Mouse (Mus musculus) G1E (cell line): ENCODE measurements at regions not wholly inside any gene's neighbourhood (a gene's known extent, or its start where the extent isn't known, plus 50 kb on each side); places are given as distances from the start of the nearest gene placed in this dataset.

ENCODE experiments used
- ATAC-seq: 2 replicates; pipeline ENCODE4 v1.8.0; 2016; ENCODE audit warnings: mild to moderate bottlenecking; ENCODE audit not compliant: insufficient number of reproducible peaks, poor library complexity, low FRiP score, severe bottlenecking; ENCODE audit errors: extremely low read depth
- DNase-seq: peaks from one replicate; pipeline ENCODE4 v3.0.0; 2012; ENCODE audit warnings: low spot score
- H3K27me3 ChIP-seq: 2 replicates; pipeline ENCODE4 v1.6.1; 2012; ENCODE audit warnings: mild to moderate bottlenecking, low read length, inconsistent platforms; ENCODE audit not compliant: insufficient read depth
- H3K36me3 ChIP-seq: replicated peaks from 2 replicates; pipeline ENCODE3; 2012; ENCODE audit warnings: mild to moderate bottlenecking, inconsistent platforms
- H3K4me1 ChIP-seq: 2 replicates; pipeline ENCODE4 v1.6.1; 2012; ENCODE audit warnings: low read depth, low read length, inconsistent platforms, mixed read lengths; ENCODE audit not compliant: insufficient read depth
- H3K4me3 ChIP-seq: 2 replicates; pipeline ENCODE4 v1.5.1; 2012; ENCODE audit warnings: low read depth, mild to moderate bottlenecking, inconsistent platforms, low read length, moderate library complexity, mixed read lengths
- H3K9me3 ChIP-seq: replicated peaks from 2 replicates; pipeline ENCODE4 v1.6.1; 2012; ENCODE audit warnings: inconsistent platforms
- CTCF ChIP-seq: IDR thresholded peaks from 2 replicates; pipeline ENCODE4 v1.5.1; 2012; ENCODE audit warnings: low read depth, low read length, inconsistent platforms, mixed read lengths
- GATA1 ChIP-seq: IDR thresholded peaks from 2 replicates; pipeline ENCODE4 v1.6.1; 2012; ENCODE audit warnings: borderline replicate concordance, low read length, inconsistent platforms, mixed read lengths
- GATA2 ChIP-seq: IDR thresholded peaks from 2 replicates; pipeline ENCODE4 v1.6.1; 2012; ENCODE audit warnings: low read depth, low read length, inconsistent platforms, borderline replicate concordance
- POLR2AphosphoS5 ChIP-seq: IDR thresholded peaks from 2 replicates; pipeline ENCODE4 v1.6.1; 2012; ENCODE audit warnings: low read depth, low read length, inconsistent platforms; ENCODE audit not compliant: insufficient replicate concordance
- TAL1 ChIP-seq: conservative IDR thresholded peaks from 2 replicates; pipeline ENCODE4 v1.6.1; 2012; ENCODE audit warnings: low read depth, low read length, inconsistent platforms, mixed read lengths

DNA sequence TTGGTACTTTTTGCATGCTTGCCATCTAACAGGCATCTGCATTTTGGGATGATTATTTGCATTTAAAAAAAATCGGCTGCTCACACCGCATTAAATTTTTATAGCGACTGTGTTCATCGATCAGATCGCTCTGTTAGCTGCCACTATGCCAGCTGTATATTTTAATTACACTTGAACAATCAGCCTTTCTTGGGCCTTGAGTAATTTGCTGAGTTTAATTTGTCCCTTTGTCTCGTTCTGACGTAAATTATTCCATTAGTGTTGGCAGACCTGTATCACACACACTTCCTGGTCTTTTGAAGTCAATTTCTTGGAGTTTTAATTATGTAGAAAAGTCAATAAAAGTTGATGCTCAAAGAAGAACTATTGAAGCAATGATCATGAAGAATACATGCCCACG is 167.9 kb upstream of the Igfbp7 start:
- TF ChIP-seq CTCF (no peak), POLR2AphosphoS5 (no peak), GATA1 (no peak)
- peaks cover 41% of the 10 kb centered on the region for H3K9me3 ChIP-seq
- no peaks in the 10 kb centered on the region for H3K4me1 ChIP-seq
- H3K4me3 ChIP-seq, result no peak overlapping the region
- no peak for ATAC-seq
- no peaks in the 10 kb centered on the region for H3K36me3 ChIP-seq
- no peak for DNase-seq
- no peaks in the 10 kb centered on the region for H3K27me3 ChIP-seq

DNA sequence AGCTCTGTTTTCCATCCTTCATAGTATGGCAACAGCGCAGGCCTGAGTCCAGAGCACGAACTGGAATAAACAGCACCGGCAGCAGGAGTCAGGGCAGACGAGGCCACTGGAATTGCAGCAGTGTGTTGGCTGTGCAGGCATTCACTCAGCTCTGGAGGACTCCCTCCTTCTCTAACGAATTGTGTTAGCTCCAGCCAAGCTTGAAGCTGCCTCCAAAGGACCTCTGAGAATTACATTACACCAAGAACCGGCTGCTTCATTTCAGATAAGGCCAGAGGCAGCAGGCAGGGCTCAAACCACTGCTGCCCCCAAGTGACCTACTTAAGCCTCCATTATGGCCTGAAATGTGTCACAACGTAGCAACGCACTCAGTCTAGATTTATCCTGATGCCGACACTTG is 162.5 kb upstream of the Igfbp7 start:
- H3K27me3 ChIP-seq, result no peaks in the 10 kb centered on the region
- ATAC-seq (no peak), DNase-seq (no peak)
- no peaks in the 10 kb centered on the region for H3K36me3 ChIP-seq
- H3K4me1 ChIP-seq, result no peaks in the 10 kb centered on the region
- TF ChIP-seq CTCF, result no peak
- TF ChIP-seq GATA1, result no peak
- TF ChIP-seq TAL1, result no peak
- no peak for TF ChIP-seq GATA2
- H3K9me3 ChIP-seq, result peaks cover 49% of the 10 kb centered on the region
- H3K4me3 ChIP-seq, result no peak overlapping the region

DNA sequence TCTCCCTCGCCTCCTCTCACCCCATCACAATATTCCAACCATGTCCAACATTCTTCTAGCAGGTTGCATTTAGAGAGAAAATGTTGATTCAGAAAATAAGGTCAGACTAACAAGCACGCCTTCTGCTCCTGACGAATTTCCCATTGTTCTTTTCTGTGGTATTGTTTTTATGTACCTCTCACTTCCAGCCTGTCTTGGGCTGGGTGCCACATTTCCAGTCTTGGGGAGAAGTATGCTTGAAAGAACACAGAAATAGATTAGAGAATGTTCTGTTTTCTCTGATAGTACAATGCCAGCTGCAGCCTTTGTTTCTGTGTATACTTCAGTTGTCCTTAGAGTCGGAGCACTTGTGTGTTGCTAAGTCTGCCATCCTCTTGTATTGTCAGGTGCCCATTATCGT is 160.3 kb upstream of the Igfbp7 start:
- TF ChIP-seq TAL1 (no peak), GATA1 (no peak), POLR2AphosphoS5 (no peak), CTCF (no peak), GATA2 (no peak)
- DNase-seq, result no peak
- Histone ChIP-seq H3K4me3 (no peak overlapping the region), H3K27me3 (no peaks in the 10 kb centered on the region), H3K36me3 (no peaks in the 10 kb centered on the region), H3K4me1 (no peaks in the 10 kb centered on the region), H3K9me3 (peaks cover 37% of the 10 kb centered on the region)
- no peak for ATAC-seq

DNA sequence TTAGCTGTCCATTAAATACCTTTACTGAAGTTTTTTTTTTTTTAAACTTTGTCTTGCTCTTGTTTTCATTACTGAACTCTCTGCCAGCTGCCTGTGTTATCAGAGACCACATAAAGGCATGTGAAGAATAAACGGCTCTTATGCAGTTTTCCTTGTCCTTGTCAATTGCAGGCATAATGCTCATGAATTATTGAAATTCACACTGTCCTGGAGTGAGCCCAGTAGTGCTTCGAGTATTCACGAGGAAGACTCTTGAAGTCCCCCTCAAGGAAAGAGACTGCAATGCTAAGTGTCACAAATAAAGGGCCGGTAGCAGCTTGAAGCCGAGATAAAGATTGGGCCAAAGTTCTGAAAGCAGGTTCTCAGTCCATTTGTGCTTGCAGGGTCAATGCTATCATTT is 144.7 kb upstream of the Igfbp7 start:
- no peaks in the 10 kb centered on the region for H3K4me1 ChIP-seq
- DNase-seq (no peak), ATAC-seq (no peak)
- no peak for TF ChIP-seq POLR2AphosphoS5
- TF ChIP-seq GATA1, result no peak
- TF ChIP-seq GATA2, result no peak
- no peak for TF ChIP-seq CTCF
- TF ChIP-seq TAL1, result no peak
- peaks cover 44% of the 10 kb centered on the region for H3K9me3 ChIP-seq
- H3K36me3 ChIP-seq, result no peaks in the 10 kb centered on the region
- H3K4me3 ChIP-seq, result no peak overlapping the region
- H3K27me3 ChIP-seq, result no peaks in the 10 kb centered on the region

DNA sequence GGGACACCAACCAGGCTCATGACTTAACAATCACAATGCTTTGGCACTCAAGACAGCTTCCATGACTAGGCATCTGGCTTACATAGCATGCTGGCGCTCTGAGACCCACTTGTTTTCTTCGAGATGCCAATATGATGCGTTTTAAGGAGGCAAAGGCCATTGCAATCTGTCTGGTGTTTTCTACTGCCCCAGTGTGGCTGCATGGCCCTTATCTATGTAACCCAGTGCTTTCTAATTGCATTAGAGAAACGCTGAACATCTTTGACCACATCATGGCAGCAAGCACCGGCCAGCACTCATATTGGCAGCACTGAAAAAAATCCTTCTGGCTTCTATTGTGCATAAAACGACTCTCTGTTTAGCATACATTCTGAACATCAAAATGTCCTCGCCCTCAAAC is 144.2 kb upstream of the Igfbp7 start:
- ATAC-seq, result no peak
- Histone ChIP-seq H3K9me3 (peaks cover 47% of the 10 kb centered on the region), H3K36me3 (no peaks in the 10 kb centered on the region), H3K4me1 (no peaks in the 10 kb centered on the region), H3K4me3 (no peak overlapping the region), H3K27me3 (no peaks in the 10 kb centered on the region)
- TF ChIP-seq GATA2, result no peak
- TF ChIP-seq TAL1, result no peak
- no peak for DNase-seq

DNA sequence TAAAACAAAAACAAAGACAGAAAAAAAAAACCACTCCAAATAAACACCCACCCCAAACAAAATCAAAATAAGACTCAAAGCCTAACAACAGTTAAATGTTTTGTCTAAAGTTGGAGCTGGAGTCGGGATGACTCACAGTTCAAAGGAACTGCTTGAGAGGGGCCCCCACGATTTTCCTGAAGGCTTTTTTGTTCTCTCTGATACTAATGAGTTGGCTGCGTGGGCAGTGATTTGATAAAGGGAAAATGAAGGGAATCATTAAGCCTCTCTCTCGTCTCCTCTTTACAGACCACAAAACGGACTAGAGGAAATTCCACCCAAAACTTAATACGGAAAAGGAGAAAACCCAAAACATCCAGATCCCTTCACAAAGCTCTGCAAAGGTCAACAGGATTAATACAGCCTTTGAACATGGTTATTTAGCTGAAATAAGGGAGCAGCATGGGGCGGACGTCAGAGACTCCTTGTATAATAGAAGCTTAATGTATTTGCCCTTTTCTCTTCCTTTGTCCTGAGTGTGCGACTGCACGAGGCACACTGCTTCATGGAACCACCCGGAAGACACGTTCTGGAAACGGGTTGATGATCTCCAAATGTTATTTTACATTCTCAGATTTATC is 138.3 kb upstream of the Igfbp7 start:
- Histone ChIP-seq H3K36me3 (no peaks in the 10 kb centered on the region), H3K9me3 (peaks cover 25% of the 10 kb centered on the region), H3K4me3 (no peak overlapping the region), H3K4me1 (no peaks in the 10 kb centered on the region), H3K27me3 (no peaks in the 10 kb centered on the region)
- ATAC-seq (no peak), DNase-seq (no peak)
- no peak for TF ChIP-seq GATA2
- no peak for TF ChIP-seq GATA1
- no peak for TF ChIP-seq TAL1
- TF ChIP-seq CTCF, result no peak
- TF ChIP-seq POLR2AphosphoS5, result no peak

DNA sequence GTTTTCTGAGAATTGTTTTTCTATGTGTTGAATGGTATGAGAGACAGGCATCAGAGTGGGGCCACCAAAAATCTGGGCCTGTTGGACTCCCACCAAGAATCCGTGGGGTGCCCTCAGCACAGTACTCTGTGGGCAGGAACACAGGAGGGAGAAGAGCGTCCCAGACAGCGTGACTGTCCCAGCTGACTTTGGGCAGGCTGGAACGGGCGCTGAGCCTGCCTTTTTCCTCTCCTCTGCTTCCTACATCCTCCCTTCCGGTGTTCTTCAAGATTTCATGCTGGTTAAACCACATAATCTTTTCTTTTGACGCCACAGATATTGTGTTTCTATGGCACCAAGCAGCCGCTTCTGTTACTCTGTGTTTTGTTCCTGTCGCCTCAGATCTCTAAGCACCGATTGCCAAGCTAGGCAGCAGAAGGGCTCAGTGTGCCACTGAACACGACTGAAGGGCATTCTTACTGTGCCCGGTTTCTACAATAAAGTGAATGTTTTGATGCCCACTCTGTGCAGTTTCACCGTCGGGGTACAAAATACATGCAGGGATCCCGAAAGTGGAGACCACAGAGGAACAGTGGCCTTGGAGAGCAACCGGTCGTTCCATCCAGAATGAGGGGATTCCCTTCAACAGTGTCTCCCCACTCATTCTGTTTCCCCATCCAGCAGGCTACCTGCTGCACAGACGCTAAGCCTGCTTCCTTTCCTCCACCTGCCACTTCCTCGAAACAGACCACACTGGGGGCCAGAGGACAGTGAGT is 124.6 kb upstream of the Igfbp7 start:
- DNase-seq (no peak), ATAC-seq (no peak)
- no peaks in the 10 kb centered on the region for H3K36me3 ChIP-seq
- no peaks in the 10 kb centered on the region for H3K27me3 ChIP-seq
- peaks cover 55% of the 10 kb centered on the region for H3K9me3 ChIP-seq
- no peak overlapping the region for H3K4me3 ChIP-seq
- no peaks in the 10 kb centered on the region for H3K4me1 ChIP-seq
- TF ChIP-seq CTCF (no peak), GATA1 (no peak), GATA2 (no peak), POLR2AphosphoS5 (no peak), TAL1 (no peak)
